Mouse (Mus musculus) stomach, postnatal 0 days (tissue): Measurements from ENCODE around the gene Gstp3.

Source experiments
- CTCF ChIP-seq: IDR thresholded peaks from 2 replicates; pipeline ENCODE4 v1.5.1; 2016; ENCODE audit warnings: antibody characterized with exemption, low read depth, mild to moderate bottlenecking, moderate library complexity
- EP300 ChIP-seq: optimal IDR thresholded peaks from 2 replicates; pipeline ENCODE3; 2016; ENCODE audit warnings: antibody characterized with exemption

- TF ChIP-seq EP300 (no peak), CTCF (no peak)
Observed at GRCm38 (mm10) chr19:4081394-4081793, 22.0 kb upstream of the Gstp3 start, which contains the start of gene Cabp2.
